Mouse (Mus musculus) bone marrow, adult 2 months (tissue): Measurements from ENCODE around the gene Cnnm4. TPM values are rescaled to one million over a fixed set of nuclear protein-coding genes. Genes with fewer than 3 reads are reported as not detected.
A peak's percentile ranks its signal among the peaks of the same experiment; 100 is the strongest.

Experiments
- H3K27ac ChIP-seq: fragments of 200-500 bp; 2 replicates; pipeline ENCODE4 v1.5.1; 2012; ENCODE audit warnings: low read depth, mild to moderate bottlenecking, control low read depth, inconsistent platforms, low read length; ENCODE audit not compliant: control insufficient read depth, poor library complexity, insufficient read depth
- H3K4me1 ChIP-seq: fragments of 200-500 bp; 2 replicates; pipeline ENCODE4 v1.6.1; 2011; ENCODE audit warnings: low read length; ENCODE audit not compliant: control insufficient read depth, insufficient read depth
- H3K4me3 ChIP-seq: fragments of 200-500 bp; replicated peaks from 2 replicates; pipeline ENCODE3; 2011; ENCODE audit warnings: mild to moderate bottlenecking, low read depth, low read length, control low read depth; ENCODE audit not compliant: control insufficient read depth
- CTCF ChIP-seq: fragments of 200-500 bp; IDR thresholded peaks from 2 replicates; pipeline ENCODE4 v1.5.1; 2011; ENCODE audit warnings: low read length, control low read depth; ENCODE audit not compliant: control insufficient read depth, insufficient read depth
- POLR2A ChIP-seq: fragments of 200-500 bp; IDR thresholded peaks from 2 replicates; pipeline ENCODE4 v1.6.1; 2011; ENCODE audit warnings: low read depth, mild to moderate bottlenecking, control low read depth, low read length, borderline replicate concordance; ENCODE audit not compliant: control insufficient read depth
- WGBS: fragments of 180-500 bp; shearing (Covaris S2); methylation state at CpG from one replicate; pipeline ENCODE4 v1.1.7; 2018; 5-methylcytosine and 5-hydroxymethylcytosine counted together
- polyA plus RNA-seq: library from polyadenylated mRNA; stranded (reverse); fragments of >200 nt; gene quantifications from 2 replicates; pipeline ENCODE4 v1.2.4, GENCODE M21; 2011; ENCODE audit warnings: low replicate concordance; ENCODE audit not compliant: missing spikeins, insufficient read depth, insufficient read length

Gene Cnnm4
- polyA plus RNA-seq, 1 experiment = 4.2 TPM

GRCm38 (mm10) chr1:36444471-36445464 is 26.7 kb upstream of the Cnnm4 start, which contains the start of gene Lman2l:
Lman2l (minus strand) TSS chr1:36445271.
- Histone ChIP-seq H3K4me1 (peaks cover 5% of the 10 kb centered on the region; the same call in 1 of the 2 replicates), H3K4me3 (peak within 1 kb of the TSS; percentile 91), H3K27ac (peak within 1 kb of the TSS; percentile 63)
- under 1% methylated on average over 57 of the region's 57 CpGs for WGBS
- TF ChIP-seq CTCF = no peak
- peak; percentile 52; the same call in 1 of the 2 replicates for TF ChIP-seq POLR2A

DNA sequence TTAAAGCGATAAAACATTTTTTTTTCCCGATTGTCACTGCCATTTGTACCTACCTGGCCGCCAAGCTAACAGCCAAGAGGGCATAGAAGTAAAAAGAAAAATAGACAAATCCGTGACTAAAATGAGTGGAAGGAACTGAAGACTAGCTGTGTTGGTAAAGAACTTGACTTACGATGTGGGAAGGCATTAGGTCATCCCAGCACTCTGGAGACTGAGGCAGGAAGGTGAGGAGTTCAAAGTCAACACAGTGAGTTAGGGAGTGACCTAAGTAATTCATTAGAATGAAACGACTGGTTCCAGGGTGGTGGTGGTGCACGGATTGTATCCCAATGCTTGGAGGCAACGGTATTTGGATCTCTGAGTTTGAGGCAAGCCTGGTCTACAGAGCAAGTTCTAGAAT is 25.9 kb upstream of the Cnnm4 start:
- WGBS = 40% methylated on average over 8 of the region's 8 CpGs

GRCm38 (mm10) chr1:36446106-36446824 is 25.2 kb upstream of the Cnnm4 start:
- no peak for TF ChIP-seq POLR2A
- TF ChIP-seq CTCF = no peak
- Histone ChIP-seq H3K27ac (peak overlapping the region; percentile 43; the same call in 1 of the 2 replicates), H3K4me3 (no peak overlapping the region), H3K4me1 (peaks cover 5% of the 10 kb centered on the region; the same call in 1 of the 2 replicates)
- WGBS = 7% methylated on average over 5 of the region's 5 CpGs

More for the DNA sequence above, 25.9 kb upstream of the Cnnm4 start:
- H3K27ac ChIP-seq = peak overlapping the region; percentile 14; the same call in 1 of the 2 replicates
- peaks cover 5% of the 10 kb centered on the region; the same call in 1 of the 2 replicates for H3K4me1 ChIP-seq
- no peak for TF ChIP-seq CTCF
- H3K4me3 ChIP-seq = no peak overlapping the region

GRCm38 (mm10) chr1:36446841-36447240 is 24.6 kb upstream of the Cnnm4 start:
- no peak for TF ChIP-seq CTCF
- TF ChIP-seq POLR2A = no peak
- WGBS = 40% methylated on average over 5 of the region's 5 CpGs
- peak overlapping the region; percentile 8; the same call in 1 of the 2 replicates for H3K27ac ChIP-seq
- no peak overlapping the region for H3K4me3 ChIP-seq
- peaks cover 5% of the 10 kb centered on the region; the same call in 1 of the 2 replicates for H3K4me1 ChIP-seq

DNA sequence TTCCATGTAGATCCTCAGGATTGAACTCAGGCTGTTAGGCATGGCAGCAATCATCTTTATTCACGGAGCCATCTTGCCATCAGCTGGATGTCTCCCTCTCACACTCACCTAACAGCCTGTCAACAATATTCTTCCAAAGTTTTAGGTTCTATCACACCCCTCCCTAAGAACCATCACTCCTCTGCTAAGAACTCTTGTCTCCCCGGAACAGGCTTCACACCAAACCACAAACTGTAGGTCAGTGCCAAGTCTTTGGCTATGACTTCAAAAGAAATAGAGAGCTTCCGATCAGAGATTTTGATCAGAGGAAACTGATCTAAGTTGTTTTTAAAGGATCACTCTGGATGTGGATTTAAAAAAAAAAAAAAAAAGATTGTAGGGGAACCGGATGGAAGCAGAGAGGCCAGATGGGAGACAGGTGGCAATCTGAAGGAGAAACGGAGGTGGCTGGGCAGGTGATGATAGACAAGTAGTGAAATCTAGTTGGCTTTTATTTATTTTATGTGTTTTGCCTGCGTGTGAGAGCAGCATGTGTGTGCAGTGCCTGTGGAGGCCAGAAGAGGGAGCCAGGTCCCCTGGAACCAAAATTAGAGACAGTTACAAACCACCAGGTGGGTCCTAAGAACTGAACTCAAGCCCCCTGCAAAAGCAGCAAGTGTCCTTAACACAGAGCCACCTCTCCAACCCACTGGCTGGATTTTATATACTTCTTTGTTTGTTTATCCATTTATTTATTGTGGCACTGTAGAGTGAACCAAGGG is 17.2 kb upstream of the Cnnm4 start:
- WGBS = 64% methylated on average over 6 of the region's 6 CpGs
- TF ChIP-seq CTCF (peak; percentile 34; the same call in 1 of the 2 replicates), POLR2A (no peak)

GRCm38 (mm10) chr1:36457388-36458014 is 13.9 kb upstream of the Cnnm4 start:
- no peak for TF ChIP-seq CTCF
- TF ChIP-seq POLR2A = no peak
- Histone ChIP-seq H3K4me1 (peaks cover 3% of the 10 kb centered on the region; the same call in 1 of the 2 replicates), H3K4me3 (no peak overlapping the region), H3K27ac (no peak overlapping the region)
- 32% methylated on average over 7 of the region's 7 CpGs for WGBS

More for the DNA sequence above, 17.2 kb upstream of the Cnnm4 start:
- Histone ChIP-seq H3K4me1 (no peaks in the 10 kb centered on the region), H3K27ac (no peak overlapping the region), H3K4me3 (no peak overlapping the region)

GRCm38 (mm10) chr1:36458169-36458568 is 13.3 kb upstream of the Cnnm4 start:
- WGBS = 22% methylated on average over 5 of the region's 5 CpGs
- Histone ChIP-seq H3K4me1 (peaks cover 3% of the 10 kb centered on the region; the same call in 1 of the 2 replicates), H3K4me3 (no peak overlapping the region), H3K27ac (no peak overlapping the region)
- no peak for TF ChIP-seq POLR2A
- TF ChIP-seq CTCF = no peak
